ENCODE assay signal across 8 mouse cellular contexts in the genomic region with DNA sequence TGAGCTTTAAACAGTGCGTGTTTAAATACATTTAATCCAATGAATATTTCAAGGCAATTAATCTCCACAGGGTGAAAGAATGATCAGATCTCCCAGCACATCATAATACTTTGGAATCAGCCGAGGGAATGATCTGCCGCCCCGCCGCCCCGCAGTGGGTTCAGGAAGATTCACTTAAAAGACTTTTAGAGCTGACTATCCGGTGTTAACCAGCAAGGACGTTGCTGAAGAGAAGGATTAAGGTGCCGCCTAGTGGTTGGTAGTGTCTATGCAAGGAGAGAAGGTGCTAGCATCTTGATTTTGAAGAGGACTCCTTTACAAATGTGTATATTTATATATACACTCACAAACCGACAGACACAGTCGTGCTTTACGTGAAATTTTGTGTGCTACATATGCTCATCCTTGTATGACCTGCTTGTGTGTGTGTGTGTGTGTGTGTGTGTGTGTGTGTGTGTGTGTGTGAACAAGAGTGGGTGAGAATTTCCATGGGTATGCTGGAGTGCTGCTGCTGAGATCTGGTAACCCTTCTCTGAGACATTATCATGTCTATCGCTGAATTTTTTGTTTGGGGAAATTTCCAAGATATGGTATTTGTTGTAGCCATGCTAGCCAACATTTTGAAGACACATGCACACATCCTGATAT. TPM values are rescaled to one million over a fixed set of nuclear protein-coding genes. Genes with fewer than 3 reads are reported as not detected.
DNase-seq lines count a peak whose midpoint lies in the region; ATAC-seq and TF ChIP-seq lines count a peak whose summit lies in the region.

No protein-coding gene starts in this region.

- peak; percentile 68 for DNase-seq in stomach, postnatal 0 days (ENCODE audit: low spot score)

- TF ChIP-seq POLR2A in bone marrow macrophage, adult 2 months (IDR thresholded peaks at IDR 0.05; ENCODE audit: borderline replicate concordance, low read depth, low read length): no peak
- no peak for TF ChIP-seq POLR2A in myocyte (IDR thresholded peaks at IDR 0.05; ENCODE audit: insufficient read length, low read depth)

- ATAC-seq in embryonic facial prominence, embryonic 15.5 days (ENCODE audit: insufficient number of reproducible peaks, low FRiP score, low TSS enrichment, low read depth): no peak
- ATAC-seq in heart, embryonic 12.5 days (ENCODE audit: insufficient number of reproducible peaks, low FRiP score): no peak
- peak; percentile 77; the same call in 1 of the 2 replicates for ATAC-seq in kidney, embryonic 16.5 days (ENCODE audit: low FRiP score, low TSS enrichment)
- ATAC-seq in limb, embryonic 15.5 days (ENCODE audit: insufficient number of reproducible peaks, low FRiP score, low TSS enrichment, low read depth): no peak
- ATAC-seq in stomach, postnatal 0 days (ENCODE audit: low FRiP score, low TSS enrichment): peak; percentile 70

- H3K27ac ChIP-seq in bone marrow macrophage, adult 2 months (ENCODE audit: insufficient read depth, low read depth, low read length): no peak overlapping the region
- H3K27ac ChIP-seq in embryonic facial prominence, embryonic 15.5 days (replicated peaks): no peak overlapping the region
- H3K27ac ChIP-seq in heart, embryonic 12.5 days (ENCODE audit: poor library complexity, severe bottlenecking): no peak overlapping the region
- H3K27ac ChIP-seq in kidney, embryonic 16.5 days (ENCODE audit: low read length): no peak overlapping the region
- H3K27ac ChIP-seq in limb, embryonic 15.5 days: no peak overlapping the region
- H3K27ac ChIP-seq in stomach, postnatal 0 days (replicated peaks): no peak overlapping the region

- no peaks in the 10 kb centered on the region for H3K36me3 ChIP-seq in C2C12 (ENCODE audit: control insufficient read depth, insufficient read depth)
- no peaks in the 10 kb centered on the region for H3K36me3 ChIP-seq in embryonic facial prominence, embryonic 15.5 days
- H3K36me3 ChIP-seq in heart, embryonic 12.5 days: no peaks in the 10 kb centered on the region
- H3K36me3 ChIP-seq in kidney, embryonic 16.5 days (ENCODE audit: insufficient read depth, low read length): no peaks in the 10 kb centered on the region
- H3K36me3 ChIP-seq in limb, embryonic 15.5 days: no peaks in the 10 kb centered on the region
- no peaks in the 10 kb centered on the region for H3K36me3 ChIP-seq in myocyte (ENCODE audit: control insufficient read depth, insufficient read depth)
- H3K36me3 ChIP-seq in stomach, postnatal 0 days (ENCODE audit: control insufficient read depth, insufficient read depth, low read length): no peaks in the 10 kb centered on the region

- TF ChIP-seq CTCF in C2C12 (IDR thresholded peaks at IDR 0.05; ENCODE audit: control insufficient read depth, insufficient read depth, insufficient read length): peak; percentile 44
- 0 out of 2 replicates have a peak, but pooled peaks have one; percentile 19 for TF ChIP-seq CTCF in bone marrow macrophage, adult 2 months (IDR thresholded peaks at IDR 0.05; ENCODE audit: low read depth, low read length)
- peak; percentile 95 for TF ChIP-seq CTCF in stomach, postnatal 0 days (IDR thresholded peaks at IDR 0.05; ENCODE audit: low read depth)

- no peaks in the 10 kb centered on the region for H3K4me1 ChIP-seq in bone marrow macrophage, adult 2 months (ENCODE audit: control insufficient read depth, insufficient read depth, low read length)
- H3K4me1 ChIP-seq in embryonic facial prominence, embryonic 15.5 days: no peaks in the 10 kb centered on the region
- H3K4me1 ChIP-seq in heart, embryonic 12.5 days (replicated peaks): no peaks in the 10 kb centered on the region
- peaks cover 6% of the 10 kb centered on the region; the same call in 1 of the 2 replicates for H3K4me1 ChIP-seq in kidney, embryonic 16.5 days (ENCODE audit: insufficient read depth, low read length)
- H3K4me1 ChIP-seq in limb, embryonic 15.5 days: peaks cover 2% of the 10 kb centered on the region; the same call in 1 of the 2 replicates
- no peaks in the 10 kb centered on the region for H3K4me1 ChIP-seq in stomach, postnatal 0 days (replicated peaks; ENCODE audit: control insufficient read depth, insufficient read depth)

- H3K79me3 ChIP-seq in C2C12 (ENCODE audit: low read depth): no peaks in the 10 kb centered on the region

- peak overlapping the region; percentile 30 for H3K4me2 ChIP-seq in embryonic facial prominence, embryonic 15.5 days (replicated peaks)
- H3K4me2 ChIP-seq in heart, embryonic 12.5 days: peak overlapping the region; percentile 51
- H3K4me2 ChIP-seq in kidney, embryonic 16.5 days (replicated peaks; ENCODE audit: low read depth, low read length): peak overlapping the region; percentile 40
- H3K4me2 ChIP-seq in limb, embryonic 15.5 days: peak overlapping the region; percentile 25
- H3K4me2 ChIP-seq in myocyte (ENCODE audit: low read depth): peak overlapping the region; percentile 44
- H3K4me2 ChIP-seq in stomach, postnatal 0 days (replicated peaks; ENCODE audit: low read depth): peak overlapping the region; percentile 39; the same call in 1 of the 2 replicates

- H3ac ChIP-seq in C2C12 (ENCODE audit: control insufficient read depth, insufficient read length, low read depth) (no peak overlapping the region), myocyte (ENCODE audit: control insufficient read depth, insufficient read length) (no peak overlapping the region)

- H3K27me3 ChIP-seq in C2C12 (ENCODE audit: control insufficient read depth, insufficient read depth, insufficient read length) (no peaks in the 10 kb centered on the region), myocyte (ENCODE audit: control insufficient read depth, insufficient read depth, insufficient read length) (no peaks in the 10 kb centered on the region)
- no peaks in the 10 kb centered on the region; the same call in 1 of the 2 replicates for H3K27me3 ChIP-seq in embryonic facial prominence, embryonic 15.5 days
- H3K27me3 ChIP-seq in heart, embryonic 12.5 days (replicated peaks): 0 out of 2 replicates have a peak, but pooled peaks cover 4% of the 10 kb centered on the region
- no peaks in the 10 kb centered on the region for H3K27me3 ChIP-seq in kidney, embryonic 16.5 days (ENCODE audit: insufficient read depth, low read length)
- H3K27me3 ChIP-seq in limb, embryonic 15.5 days: 0 out of 2 replicates have a peak, but pooled peaks cover 7% of the 10 kb centered on the region
- H3K27me3 ChIP-seq in stomach, postnatal 0 days (ENCODE audit: control insufficient read depth, insufficient read depth, low read length): no peaks in the 10 kb centered on the region

- WGBS in embryonic facial prominence, embryonic 15.5 days: 5% methylated on average over 13 of the region's 13 CpGs
- WGBS in heart, embryonic 12.5 days: 7% methylated on average over 13 of the region's 13 CpGs
- WGBS in kidney, embryonic 16.5 days: 3% methylated on average over 13 of the region's 13 CpGs
- 6% methylated on average over 13 of the region's 13 CpGs for WGBS in limb, embryonic 15.5 days
- 5% methylated on average over 13 of the region's 13 CpGs for WGBS in stomach, postnatal 0 days

- H3K9ac ChIP-seq in embryonic facial prominence, embryonic 15.5 days: no peak overlapping the region
- H3K9ac ChIP-seq in heart, embryonic 12.5 days: no peak overlapping the region; the same call in 1 of the 2 replicates
- H3K9ac ChIP-seq in kidney, embryonic 16.5 days (replicated peaks; ENCODE audit: low read length): no peak overlapping the region
- no peak overlapping the region for H3K9ac ChIP-seq in limb, embryonic 15.5 days
- H3K9ac ChIP-seq in stomach, postnatal 0 days (ENCODE audit: low read length): no peak overlapping the region

- H3K79me2 ChIP-seq in C2C12 (ENCODE audit: control insufficient read depth, insufficient read depth) (no peaks in the 10 kb centered on the region), myocyte (ENCODE audit: control insufficient read depth, insufficient read depth) (no peaks in the 10 kb centered on the region)

- H3K9me3 ChIP-seq in embryonic facial prominence, embryonic 15.5 days (replicated peaks): no peaks in the 10 kb centered on the region
- no peaks in the 10 kb centered on the region for H3K9me3 ChIP-seq in heart, embryonic 12.5 days (replicated peaks)
- no peaks in the 10 kb centered on the region for H3K9me3 ChIP-seq in kidney, embryonic 16.5 days (ENCODE audit: low read length)
- no peaks in the 10 kb centered on the region for H3K9me3 ChIP-seq in limb, embryonic 15.5 days
- no peaks in the 10 kb centered on the region for H3K9me3 ChIP-seq in stomach, postnatal 0 days (ENCODE audit: control insufficient read depth, low read length)

- H3K4me3 ChIP-seq in C2C12 (ENCODE audit: insufficient read depth, poor library complexity, severe bottlenecking) (no peak overlapping the region), myocyte (no peak overlapping the region)
- H3K4me3 ChIP-seq in bone marrow macrophage, adult 2 months (ENCODE audit: insufficient read depth, low read length): no peak overlapping the region
- H3K4me3 ChIP-seq in embryonic facial prominence, embryonic 15.5 days (replicated peaks): no peak overlapping the region
- H3K4me3 ChIP-seq in heart, embryonic 12.5 days: no peak overlapping the region
- H3K4me3 ChIP-seq in kidney, embryonic 16.5 days (ENCODE audit: low read length): no peak overlapping the region
- no peak overlapping the region for H3K4me3 ChIP-seq in limb, embryonic 15.5 days
- no peak overlapping the region for H3K4me3 ChIP-seq in stomach, postnatal 0 days (ENCODE audit: low read depth, low read length)

- no peak for TF ChIP-seq EP300 in stomach, postnatal 0 days (optimal IDR thresholded peaks at IDR 0.05)

RNA-seq across cellular contexts. Expression of gene Copb2, which starts 24.7 kb away (rescaled TPM):
- polyA plus RNA-seq in C2C12 (2012; fragmentation: generic; extraction: Trizol) (86.0 TPM), myocyte (2012; fragmentation: generic; extraction: Trizol) (94.1 TPM)
- polyA plus RNA-seq in bone marrow macrophage, adult 2 months (2012; ENCODE audit: insufficient read depth, insufficient read length, missing spikeins): 85.7 and 93.6 TPM in 2 replicates
- 181 and 182 TPM in 2 replicates for polyA plus RNA-seq in embryonic facial prominence, embryonic 15.5 days (2015; fragmentation: Nextera tagmentation; extraction: Ambion mirVana)
- 153 and 159 TPM in 2 replicates for polyA plus RNA-seq in heart, embryonic 12.5 days (2016; fragmentation: Nextera tagmentation; extraction: Ambion mirVana)
- polyA plus RNA-seq in kidney, embryonic 16.5 days (2015; fragmentation: Nextera tagmentation; extraction: Ambion mirVana): 185 and 187 TPM in 2 replicates
- polyA plus RNA-seq in limb, embryonic 15.5 days (2015; fragmentation: Nextera tagmentation; extraction: Ambion mirVana): 208 and 209 TPM in 2 replicates
- 102 and 105 TPM in 2 replicates for polyA plus RNA-seq in stomach, postnatal 0 days (2015; fragmentation: Nextera tagmentation; extraction: Ambion mirVana)

RNA-seq across cellular contexts. Expression of gene Rbp2, which starts 52.9 kb away (rescaled TPM):
- polyA plus RNA-seq in C2C12 (2012; fragmentation: generic; extraction: Trizol) (0.07 TPM), myocyte (2012; fragmentation: generic; extraction: Trizol) (0.17 TPM)
- polyA plus RNA-seq in bone marrow macrophage, adult 2 months (2012; ENCODE audit: insufficient read depth, insufficient read length, missing spikeins): not detected in 2 replicates
- polyA plus RNA-seq in embryonic facial prominence, embryonic 15.5 days (2015; fragmentation: Nextera tagmentation; extraction: Ambion mirVana): 17.8 and 21.4 TPM in 2 replicates
- 0.31 and 0.33 TPM in 2 replicates for polyA plus RNA-seq in heart, embryonic 12.5 days (2016; fragmentation: Nextera tagmentation; extraction: Ambion mirVana)
- 0.59 TPM in 1 of 2 replicates, not detected in the other for polyA plus RNA-seq in kidney, embryonic 16.5 days (2015; fragmentation: Nextera tagmentation; extraction: Ambion mirVana)
- 33.1 and 44.4 TPM in 2 replicates for polyA plus RNA-seq in limb, embryonic 15.5 days (2015; fragmentation: Nextera tagmentation; extraction: Ambion mirVana)
- 197 and 200 TPM in 2 replicates for polyA plus RNA-seq in stomach, postnatal 0 days (2015; fragmentation: Nextera tagmentation; extraction: Ambion mirVana)

Comparison
In these comparisons a context has a peak if more than half of its experiments do, and no peak if none do; other contexts are left out.
1. CTCF ChIP-seq: peak in every context shown above with its lines; median percentile 95 in stomach, postnatal 0 days; 44 in C2C12; 19 in bone marrow macrophage, adult 2 months.
2. ATAC-seq: peak in kidney, embryonic 16.5 days (single experiment) and stomach, postnatal 0 days (single experiment); none in embryonic facial prominence, embryonic 15.5 days (single experiment), heart, embryonic 12.5 days (single experiment) and limb, embryonic 15.5 days (single experiment).
3. RNA of gene Rbp2, which starts 52.9 kb away (polyA plus RNA-seq): 197 to 200 TPM in stomach, postnatal 0 days, 33.1 to 44.4 TPM in limb, embryonic 15.5 days and 17.8 to 21.4 TPM in embryonic facial prominence, embryonic 15.5 days; 0.59 TPM in kidney, embryonic 16.5 days, 0.31 to 0.33 TPM in heart, embryonic 12.5 days, 0.17 TPM in myocyte (single experiment), 0.07 TPM in C2C12 (single experiment) and not detected in bone marrow macrophage, adult 2 months; every median in the first group is over 10 times any median in the second.
4. Peak in every context shown above with its lines, with median percentiles within 50 percentile points of each other: H3K4me2 ChIP-seq.